Mouse (Mus musculus) heart, adult 8-10 months (tissue): ENCODE measurements around the gene Olfr1419. TPM values are rescaled to one million over a fixed set of nuclear protein-coding genes. Genes with fewer than 3 reads are reported as not detected.
"Not testable (repeated sequence)": the region's sequence is repeated elsewhere in the genome, so short reads cannot be mapped to it uniquely, and the experiment has no call there.

Experiments used
- DNase-seq: peaks from one replicate; pipeline ENCODE4 v3.0.0; 2022; ENCODE audit warnings: low spot score
- total RNA-seq, 4 experiments: library from RNA; stranded (reverse); gene quantifications; 2 replicates each; pipeline ENCODE4 v1.2.4; 2022

Olfr1419 gene
- not detected for total RNA-seq

- DNase-seq: no peak
These were observed at the start of gene Olfr1419 for GRCm38 (mm10) chr19:11875006-11875405. Gene Olfr1419, minus strand, starts transcription at chr19:11875106.

GRCm38 (mm10) chr19:11922515-11922914 lies 47.6 kb upstream of the Olfr1419 start:
- DNase-seq: not testable (repeated sequence)

GRCm38 (mm10) chr19:11922068-11922467 lies 47.2 kb upstream of the Olfr1419 start:
- DNase-seq: no peak

- peak; percentile 53 for DNase-seq
These were observed 40.9 kb upstream of the Olfr1419 start for GRCm38 (mm10) chr19:11915804-11916203.

- DNase-seq: peak; percentile 43
These were observed 37.7 kb upstream of the Olfr1419 start for GRCm38 (mm10) chr19:11912533-11913121.

GRCm38 (mm10) chr19:11912037-11912532 lies 37.2 kb upstream of the Olfr1419 start, which contains the start of gene Patl1:
Gene Patl1, plus strand, starts transcription at chr19:11912399.
- DNase-seq: peak; percentile 98

DNA sequence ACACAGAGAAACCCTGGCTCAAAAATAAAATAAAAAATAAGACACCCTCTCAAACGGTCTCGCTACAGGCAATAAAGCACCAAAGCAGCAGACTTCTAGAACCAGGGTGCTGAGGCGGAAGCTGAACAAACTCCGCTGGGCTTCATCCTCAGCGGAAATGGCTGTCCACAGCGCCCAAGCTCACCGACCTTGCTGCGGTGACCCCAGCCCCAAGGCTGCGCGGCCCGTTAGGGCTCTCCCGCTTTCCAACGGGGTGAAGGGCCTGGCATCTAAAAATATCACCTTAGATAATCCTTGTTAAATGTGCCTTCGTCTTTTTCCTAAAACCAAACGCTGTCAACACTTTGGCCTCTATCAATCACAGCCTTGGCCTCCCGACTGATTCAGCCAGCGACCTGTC lies 36.7 kb upstream of the Olfr1419 start:
- DNase-seq: no peak

DNA sequence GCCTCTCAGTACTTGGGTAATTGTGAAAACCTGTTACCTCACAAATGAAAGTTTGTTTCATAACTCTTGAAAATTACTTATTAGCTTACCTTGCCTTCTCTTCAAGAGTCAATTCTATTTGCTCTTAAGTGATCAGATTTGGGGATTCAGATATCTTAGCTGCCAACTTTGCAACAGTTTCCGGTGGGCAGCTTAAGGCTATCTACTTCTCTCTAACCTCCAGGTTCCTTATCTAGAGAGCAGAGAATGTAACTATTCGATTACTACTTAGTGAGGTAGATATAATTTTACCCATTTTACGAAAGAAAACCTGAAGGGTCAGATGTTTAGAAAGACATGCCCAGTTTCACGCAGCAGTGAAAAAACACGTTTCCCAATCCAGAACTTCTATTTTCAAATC lies 36.1 kb upstream of the Olfr1419 start:
- DNase-seq: no peak

GRCm38 (mm10) chr19:11886265-11886664 lies 11.4 kb upstream of the Olfr1419 start, which contains the start of gene Olfr1420:
Gene Olfr1420, plus strand, starts transcription at chr19:11886565.
- no peak for DNase-seq

- not testable (repeated sequence) for DNase-seq
These were observed 3.5 kb upstream of the Olfr1419 start for GRCm38 (mm10) chr19:11878404-11878803.

DNA sequence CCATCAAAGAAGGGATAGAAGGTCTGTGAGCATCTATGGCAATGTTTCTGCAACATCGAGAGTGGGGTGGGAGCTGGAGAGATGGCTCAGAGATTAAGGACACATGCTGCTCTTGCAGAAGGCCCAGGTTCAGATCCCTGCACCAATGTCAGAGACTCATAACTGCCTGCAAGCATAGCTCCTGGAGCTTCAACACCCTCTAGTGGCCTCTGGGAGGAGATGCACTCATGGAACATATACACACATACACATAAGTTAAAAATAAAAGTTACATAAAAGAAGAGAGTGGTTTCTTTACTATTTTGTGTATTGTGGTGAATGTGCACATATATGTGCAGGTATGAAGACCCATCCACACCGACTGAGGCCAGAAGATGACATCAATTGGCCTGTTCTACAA lies 7.1 kb downstream of the Olfr1419 start:
- no peak for DNase-seq

GRCm38 (mm10) chr19:11860966-11861365 lies 13.9 kb downstream of the Olfr1419 start, which contains the start of gene Olfr1418:
Gene Olfr1418, minus strand, starts transcription at chr19:11861066.
- no peak for DNase-seq

- DNase-seq: no peak
These were observed 18.4 kb downstream of the Olfr1419 start for GRCm38 (mm10) chr19:11856506-11856905.

DNA sequence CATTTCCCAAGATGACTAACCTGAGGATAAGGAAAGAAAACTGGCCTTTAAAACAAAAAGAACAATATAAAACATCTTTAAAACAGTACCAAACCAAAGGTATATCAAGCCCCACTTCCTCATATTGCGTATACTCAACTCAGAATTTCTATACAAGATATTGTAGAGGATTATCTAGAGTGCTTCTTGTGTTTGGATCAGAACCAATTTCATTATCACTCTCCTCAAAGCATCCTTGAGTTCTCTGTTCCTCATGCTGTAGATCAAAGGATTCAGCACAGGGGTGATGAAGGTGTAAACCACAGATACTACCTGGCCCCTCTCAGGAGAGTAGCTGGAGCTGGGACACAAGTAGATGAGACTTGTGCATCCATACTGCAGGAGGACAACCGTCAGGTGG lies 20.1 kb downstream of the Olfr1419 start:
- DNase-seq: no peak

DNA sequence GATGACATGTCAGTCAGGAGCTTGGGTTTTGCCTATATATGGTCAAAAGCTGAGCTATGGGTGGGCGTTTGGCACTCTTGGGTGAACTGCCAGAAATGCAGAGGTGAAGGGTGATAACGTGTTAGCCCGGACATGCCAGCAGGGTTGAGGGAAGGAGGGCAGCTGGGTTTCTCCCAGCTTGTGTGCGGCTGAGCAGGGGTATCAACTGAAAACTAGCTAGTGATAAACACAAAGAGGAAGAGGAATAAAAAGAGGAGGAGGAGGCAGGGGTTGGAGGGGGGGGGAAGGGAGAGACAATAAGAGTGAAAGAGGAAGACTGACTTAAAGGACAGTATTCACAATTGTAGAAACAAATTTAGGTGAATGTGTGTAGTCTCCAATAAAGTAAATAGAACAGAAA lies 22.3 kb downstream of the Olfr1419 start:
- DNase-seq: no peak

GRCm38 (mm10) chr19:11846333-11846732 lies 28.6 kb downstream of the Olfr1419 start:
- DNase-seq: no peak

GRCm38 (mm10) chr19:11839119-11839518 lies 35.8 kb downstream of the Olfr1419 start, which contains the start of gene Olfr1417:
Gene Olfr1417, minus strand, starts transcription at chr19:11839219.
- no peak for DNase-seq

GRCm38 (mm10) chr19:11823346-11824065 lies 51.4 kb downstream of the Olfr1419 start:
- no peak for DNase-seq

- DNase-seq: no peak
These were observed 54.7 kb downstream of the Olfr1419 start for GRCm38 (mm10) chr19:11820211-11820610.

DNA sequence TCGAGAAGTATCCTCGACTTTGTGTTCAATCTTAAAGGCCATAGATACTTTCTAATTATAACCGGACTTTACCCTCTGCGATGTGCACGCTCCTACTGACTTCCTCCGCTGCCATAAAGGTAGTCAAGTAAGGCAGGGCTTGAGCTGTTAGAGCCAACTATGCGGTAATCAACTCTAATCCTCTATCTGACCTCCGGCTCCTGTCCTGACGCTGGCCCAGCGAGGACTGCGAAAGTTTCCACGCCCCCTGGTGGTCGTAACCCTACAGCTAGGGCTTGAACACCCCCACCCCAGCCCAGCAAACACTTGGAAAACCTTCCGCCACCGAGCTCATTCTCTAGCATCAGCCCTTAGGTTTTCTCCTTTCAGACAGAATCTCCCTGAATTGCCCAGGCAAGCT lies 55.1 kb downstream of the Olfr1419 start:
- DNase-seq: peak; percentile 85

GRCm38 (mm10) chr19:11819143-11819700 lies 55.7 kb downstream of the Olfr1419 start, which contains the start of gene Stx3:
Gene Stx3, minus strand, starts transcription at chr19:11819403.
- no peak for DNase-seq
